Mouse (Mus musculus) midbrain, embryonic 10.5 days (tissue): ENCODE measurements around the gene Vmn2r68. TPM values are rescaled to one million over a fixed set of nuclear protein-coding genes. Genes with fewer than 3 reads are reported as not detected.

Experiments
- DNase-seq: peaks from one replicate; pipeline ENCODE4 v3.0.0-alpha.2; 2017; ENCODE audit warnings: low spot score
- H3K27ac ChIP-seq: fragments of 300-500 bp; sonication (generic); replicated peaks from 2 replicates; pipeline ENCODE4 v1.5.1; 2016; ENCODE audit warnings: mild to moderate bottlenecking
- H3K27me3 ChIP-seq: fragments of 300-500 bp; sonication (generic); 2 replicates; pipeline ENCODE4 v1.6.1; 2016; ENCODE audit warnings: low read depth, mild to moderate bottlenecking; ENCODE audit not compliant: poor library complexity, severe bottlenecking
- H3K36me3 ChIP-seq: fragments of 300-500 bp; sonication (generic); 2 replicates; pipeline ENCODE4 v1.6.1; 2016; ENCODE audit warnings: mild to moderate bottlenecking, moderate library complexity
- H3K4me1 ChIP-seq: fragments of 300-500 bp; sonication (generic); 2 replicates; pipeline ENCODE4 v1.6.1; 2016
- H3K4me3 ChIP-seq: fragments of 300-500 bp; sonication (generic); 2 replicates; pipeline ENCODE4 v1.5.1; 2016; ENCODE audit warnings: mild to moderate bottlenecking, moderate library complexity
- H3K9me3 ChIP-seq: fragments of 300-500 bp; sonication (generic); replicated peaks from 2 replicates; pipeline ENCODE4 v1.6.1; 2016; ENCODE audit warnings: mild to moderate bottlenecking
- polyA plus RNA-seq: library from polyadenylated mRNA; unstranded; fragments of >200 nt; fragmentation: Nextera tagmentation; extraction: Ambion mirVana; gene quantifications from 2 replicates; pipeline ENCODE4 v1.2.1, GENCODE M21; 2016

Vmn2r68 gene
- not detected in 2 replicates for polyA plus RNA-seq

DNA sequence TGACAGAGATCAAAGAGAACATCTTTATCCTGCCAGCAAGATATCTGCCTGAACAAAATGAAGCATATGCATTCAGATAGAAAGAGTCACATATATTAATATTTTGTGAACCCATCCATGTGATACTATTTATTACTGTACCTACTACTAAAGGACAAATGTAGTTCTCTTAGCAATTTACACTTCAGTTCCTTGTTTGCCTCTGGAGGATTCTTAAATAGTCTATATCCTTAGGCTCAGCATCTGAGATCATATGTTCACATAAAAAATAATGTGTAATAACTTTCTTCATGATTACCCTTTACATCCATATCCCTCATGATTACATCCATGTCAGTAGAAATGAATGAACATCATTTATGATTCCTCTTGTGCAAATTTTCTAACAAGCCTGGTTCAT, at the start of gene Vmn2r68:
TSS of gene Vmn2r68 (minus strand) at position 101 of the 400 bp plus-strand sequence.
- DNase-seq, result no peak
- H3K4me3 ChIP-seq, result no peak within 1 kb of the TSS
- H3K27ac ChIP-seq, result no peak within 1 kb of the TSS

More for the DNA sequence above, at the start of gene Vmn2r68:
- Histone ChIP-seq H3K36me3 (no peaks in the 10 kb centered on the region), H3K27me3 (no peaks in the 10 kb centered on the region), H3K9me3 (no peaks in the 10 kb centered on the region), H3K4me1 (no peaks in the 10 kb centered on the region)

Other genes starting within 250 kb of the Vmn2r68 start
- not detected in 2 replicates for gene Vmn2r66, start 225.5 kb downstream of the Vmn2r68 start, polyA plus RNA-seq
- gene Vmn2r67, start 81.8 kb downstream of the Vmn2r68 start, polyA plus RNA-seq, result not detected in 2 replicates
- gene Vmn2r69, start 178.1 kb upstream of the Vmn2r68 start, polyA plus RNA-seq, result not detected in 2 replicates